Mouse (Mus musculus) CH12.LX (cell line): ENCODE measurements around the gene Mfsd14b. TPM values are rescaled to one million over a fixed set of nuclear protein-coding genes. Genes with fewer than 3 reads are reported as not detected.

Source experiments
- DNase-seq: peaks from one replicate; pipeline ENCODE4 v3.0.0-alpha.2; 2013; ENCODE audit errors: extremely low read depth
- H3K27ac ChIP-seq: 2 replicates; pipeline ENCODE4 v1.5.1; 2012; ENCODE audit warnings: low read depth, mild to moderate bottlenecking, control low read depth, moderate library complexity; ENCODE audit not compliant: insufficient read depth
- H3K27me3 ChIP-seq: replicated peaks from 2 replicates; pipeline ENCODE3; 2012; ENCODE audit warnings: inconsistent platforms
- H3K36me3 ChIP-seq, 2 experiments: replicated peaks in 1 of 2; 2 replicates each; pipeline versions ENCODE3 to v1.6.1; 2012; ENCODE audit warnings: inconsistent platforms in 1 of 2, low read length in 1 of 2, mild to moderate bottlenecking in 1 of 2, mixed read lengths in 1 of 2, moderate library complexity in 1 of 2; ENCODE audit not compliant: control insufficient read depth in 1 of 2, insufficient read depth in 1 of 2
- H3K4me1 ChIP-seq, 2 experiments: 2 replicates each; pipeline ENCODE4 v1.6.1; 2012; ENCODE audit warnings: inconsistent platforms in 1 of 2, moderate library complexity in 1 of 2; ENCODE audit not compliant: insufficient read depth in 2 of 2, control insufficient read depth in 1 of 2
- H3K4me2 ChIP-seq: 2 replicates; pipeline ENCODE4 v1.6.1; 2012; ENCODE audit warnings: low read depth, mild to moderate bottlenecking, control low read depth; ENCODE audit not compliant: poor library complexity, insufficient read depth, severe bottlenecking
- H3K4me3 ChIP-seq, 3 experiments: fragments of 150-350 bp in 1 of 3; sonication (generic) in 1 of 3; replicated peaks in 1 of 3; 2 replicates each; pipeline versions ENCODE3 to v1.5.1; 2011 to 2012; ENCODE audit warnings: low read depth in 2 of 3, low read length in 2 of 3, mild to moderate bottlenecking in 2 of 3, moderate library complexity in 2 of 3, control low read depth in 1 of 3, improper control_type of control experiment in 1 of 3, inconsistent platforms in 1 of 3, mixed read lengths in 1 of 3; ENCODE audit not compliant: poor library complexity in 1 of 3
- H3K79me2 ChIP-seq: replicated peaks from 2 replicates; pipeline ENCODE4 v1.6.1; 2012; ENCODE audit warnings: mild to moderate bottlenecking, moderate library complexity; ENCODE audit not compliant: control insufficient read depth, poor library complexity, insufficient read depth, severe bottlenecking; ENCODE audit errors: extremely low read depth
- H3K9ac ChIP-seq: 2 replicates; pipeline ENCODE4 v1.6.1; 2012; ENCODE audit warnings: low read depth, mild to moderate bottlenecking, control low read depth, moderate library complexity; ENCODE audit not compliant: insufficient read depth
- H3K9me3 ChIP-seq: replicated peaks from 2 replicates; pipeline ENCODE3; 2012; ENCODE audit warnings: low read length, inconsistent platforms, mixed read lengths
- CHD1 ChIP-seq: IDR thresholded peaks from 2 replicates; pipeline ENCODE4 v1.6.1; 2012; ENCODE audit warnings: low read depth, low read length, improper control_type of control experiment, inconsistent platforms
- CHD2 ChIP-seq: IDR thresholded peaks from 2 replicates; pipeline ENCODE4 v1.6.1; 2011; ENCODE audit warnings: low read length, improper control_type of control experiment
- CTCF ChIP-seq, 2 experiments: IDR thresholded peaks in 1 of 2; conservative IDR thresholded peaks in 1 of 2; 2 replicates each; pipeline ENCODE4 v1.5.1; 2011 to 2012; ENCODE audit warnings: low read depth in 2 of 2, low read length in 2 of 2, improper control_type of control experiment in 1 of 2, inconsistent platforms in 1 of 2, mild to moderate bottlenecking in 1 of 2, moderate library complexity in 1 of 2
- E2F4 ChIP-seq: IDR thresholded peaks from 2 replicates; pipeline ENCODE4 v1.6.1; 2011; ENCODE audit warnings: low read depth, low read length, improper control_type of control experiment; ENCODE audit not compliant: insufficient replicate concordance
- ETS1 ChIP-seq: conservative IDR thresholded peaks from 2 replicates; pipeline ENCODE4 v1.6.1; 2012; ENCODE audit warnings: low read depth, mild to moderate bottlenecking, inconsistent platforms, low read length, improper control_type of control experiment, moderate library complexity
- JUN ChIP-seq: IDR thresholded peaks from 2 replicates; pipeline ENCODE4 v1.6.1; 2011; ENCODE audit warnings: low read depth, mild to moderate bottlenecking, low read length, improper control_type of control experiment, moderate library complexity; ENCODE audit not compliant: insufficient read depth
- KAT2A ChIP-seq: IDR thresholded peaks from 2 replicates; pipeline ENCODE4 v1.6.1; 2012; ENCODE audit warnings: low read length, improper control_type of control experiment, inconsistent platforms; ENCODE audit not compliant: insufficient replicate concordance
- MAFK ChIP-seq: IDR thresholded peaks from 2 replicates; pipeline ENCODE4 v1.6.1; 2011; ENCODE audit warnings: low read length, improper control_type of control experiment; ENCODE audit not compliant: insufficient replicate concordance
- MAX ChIP-seq: IDR thresholded peaks from 2 replicates; pipeline ENCODE4 v1.6.1; 2011; ENCODE audit warnings: low read length, improper control_type of control experiment
- MAZ ChIP-seq: IDR thresholded peaks from 2 replicates; pipeline ENCODE4 v1.6.1; 2012; ENCODE audit warnings: low read depth, mild to moderate bottlenecking, inconsistent platforms, low read length, improper control_type of control experiment, moderate library complexity
- MEF2A ChIP-seq: IDR thresholded peaks from 2 replicates; pipeline ENCODE4 v1.6.1; 2014; ENCODE audit warnings: low read depth, mild to moderate bottlenecking, inconsistent platforms, low read length, improper control_type of control experiment, borderline replicate concordance
- MXI1 ChIP-seq: IDR thresholded peaks from 2 replicates; pipeline ENCODE4 v1.6.1; 2011; ENCODE audit warnings: mild to moderate bottlenecking, low read depth, low read length, improper control_type of control experiment
- MYC ChIP-seq: IDR thresholded peaks from 2 replicates; pipeline ENCODE4 v1.6.1; 2011; ENCODE audit warnings: low read depth, mild to moderate bottlenecking, improper control_type of control experiment, low read length
- NELFE ChIP-seq: IDR thresholded peaks from 2 replicates; pipeline ENCODE4 v1.6.1; 2011; ENCODE audit warnings: low read depth, low read length, improper control_type of control experiment
- NRF1 ChIP-seq: IDR thresholded peaks from 2 replicates; pipeline ENCODE4 v1.6.1; 2014; ENCODE audit warnings: low read depth, mild to moderate bottlenecking, inconsistent platforms, low read length, improper control_type of control experiment, moderate library complexity
- POLR2A ChIP-seq: IDR thresholded peaks from 2 replicates; pipeline ENCODE4 v1.6.1; 2011; ENCODE audit warnings: low read depth, mild to moderate bottlenecking, improper control_type of control experiment, low read length
- POLR2AphosphoS2 ChIP-seq: IDR thresholded peaks from 2 replicates; pipeline ENCODE4 v1.6.1; 2011; ENCODE audit warnings: low read depth, low read length, improper control_type of control experiment
- SIN3A ChIP-seq: IDR thresholded peaks from 2 replicates; pipeline ENCODE4 v1.6.1; 2012; ENCODE audit warnings: low read length, improper control_type of control experiment, inconsistent platforms
- SMC3 ChIP-seq: IDR thresholded peaks from 2 replicates; pipeline ENCODE4 v1.6.1; 2011; ENCODE audit warnings: low read depth, low read length, improper control_type of control experiment
- TBP ChIP-seq: conservative IDR thresholded peaks from 2 replicates; pipeline ENCODE4 v1.6.1; 2011; ENCODE audit warnings: low read depth, low read length, improper control_type of control experiment
- TCF12 ChIP-seq: IDR thresholded peaks from 2 replicates; pipeline ENCODE4 v1.6.1; 2014; ENCODE audit warnings: low read depth, mild to moderate bottlenecking, inconsistent platforms, low read length, improper control_type of control experiment
- UBTF ChIP-seq: IDR thresholded peaks from 2 replicates; pipeline ENCODE4 v1.6.1; 2012; ENCODE audit warnings: low read depth, mild to moderate bottlenecking, inconsistent platforms, low read length, improper control_type of control experiment, moderate library complexity
- USF1 ChIP-seq: IDR thresholded peaks from 2 replicates; pipeline ENCODE4 v1.6.1; 2014; ENCODE audit warnings: low read depth, mild to moderate bottlenecking, inconsistent platforms, low read length, improper control_type of control experiment
- dilution Hi-C: fragments of 300-500 bp; cut with MboI; formaldehyde crosslinking; loops from 2 replicates; pipeline ENCODE4 v1.14.3; 2020; ENCODE audit warnings: low sequenced_read_pairs; ENCODE audit not compliant: extremely low pct_unique_long_range_greater_than_20kb, extremely low pct_ligation_motif_present
- in situ Hi-C: fragments of 300-500 bp; cut with MboI; formaldehyde crosslinking; loops from 3 replicates; pipeline ENCODE4 v1.14.3; 2019; ENCODE audit warnings: low sequenced_read_pairs, low pct_ligation_motif_present, low pct_unique_long_range_greater_than_20kb, mixed read lengths
- polyA plus RNA-seq: library from polyadenylated mRNA; unstranded; fragments of >175 nt; gene quantifications from 2 replicates; pipeline ENCODE4 v1.2.1, GENCODE M21; 2012; ENCODE audit warnings: low read depth; ENCODE audit not compliant: insufficient read length
- total RNA-seq, 2 experiments: library from RNA; depleted of rRNA; stranded (reverse); fragments of 300-350 nt in 1 of 2; fragments of >200 nt in 1 of 2; gene quantifications; 2 replicates each; pipeline ENCODE4 v1.2.3; 2012 to 2014

Mfsd14b gene
- total and polyA plus RNA-seq, 3 experiments = 25.5 to 51.5 (median 26.1) TPM

GRCm38 (mm10) chr13:65101232-65101631 lies 11.5 kb downstream of the Mfsd14b start:
- Histone ChIP-seq H3K27me3 (no peaks in the 10 kb centered on the region), H3K36me3 (peaks cover 0 to 20% of the 10 kb centered on the region in 2 experiments), H3K9ac (no peak overlapping the region), H3K9me3 (peaks cover 4% of the 10 kb centered on the region), H3K4me2 (no peak overlapping the region), H3K27ac (no peak overlapping the region), H3K79me2 (peaks cover 12% of the 10 kb centered on the region), H3K4me3 (no peak overlapping the region), H3K4me1 (peaks cover 0 to 6% of the 10 kb centered on the region in 2 experiments; a peak in 1 of 4 replicates)
- DNase-seq = no peak
- in situ Hi-C loops (no loop called here), dilution Hi-C loops (no loop called here)
- no peak for TF ChIP-seq CHD2
- no peak for TF ChIP-seq MXI1
- TF ChIP-seq SIN3A = no peak
- TF ChIP-seq CTCF (conservative IDR thresholded peaks at IDR 0.05 in 1 of 2, IDR thresholded peaks at IDR 0.05 in 1 of 2; ENCODE audit: low read depth in 2 of 2, low read length in 2 of 2) = no peak
- TF ChIP-seq TBP = no peak
- no peak for TF ChIP-seq NRF1
- no peak for TF ChIP-seq TCF12
- TF ChIP-seq JUN = no peak
- TF ChIP-seq UBTF = no peak
- no peak for TF ChIP-seq E2F4
- no peak for TF ChIP-seq POLR2A
- no peak for TF ChIP-seq SMC3
- no peak for TF ChIP-seq NELFE

DNA sequence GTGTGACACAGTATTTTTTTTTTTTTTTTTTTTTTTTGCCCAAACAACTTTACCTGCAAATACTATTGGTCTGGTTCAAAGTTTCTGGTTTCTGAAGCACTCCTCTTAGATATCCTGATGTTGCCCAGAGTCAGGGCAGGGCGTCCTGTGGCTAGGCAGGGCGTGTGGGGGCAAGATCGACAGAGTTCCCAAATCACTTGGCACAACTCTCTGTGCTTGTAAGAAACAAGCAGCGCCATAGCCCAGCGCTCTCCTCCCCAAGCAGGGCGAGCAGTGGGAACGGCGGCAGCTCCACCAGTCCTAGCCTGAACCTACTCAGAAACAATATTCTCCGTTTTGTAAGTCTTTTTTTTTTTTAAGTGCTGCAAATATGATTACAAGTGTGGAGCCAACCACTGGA lies 12.1 kb downstream of the Mfsd14b start:
- dilution Hi-C loops = no loop called here
- peaks cover 0 to 6% of the 10 kb centered on the region in 2 experiments; a peak in 1 of 4 replicates for H3K4me1 ChIP-seq
- no peak overlapping the region for H3K4me2 ChIP-seq
- peaks cover 8% of the 10 kb centered on the region for H3K79me2 ChIP-seq
- H3K27me3 ChIP-seq = no peaks in the 10 kb centered on the region
- no peak overlapping the region for H3K9ac ChIP-seq
- no peak overlapping the region for H3K4me3 ChIP-seq
- TF ChIP-seq MYC (no peak), KAT2A (no peak), POLR2A (no peak), MAZ (no peak), POLR2AphosphoS2 (no peak), MAX (no peak), E2F4 (no peak), MAFK (no peak), USF1 (no peak), TBP (no peak), ETS1 (no peak), SIN3A (no peak), MEF2A (no peak), CHD1 (no peak)
- in situ Hi-C loops = no loop called here
- H3K36me3 ChIP-seq = peaks cover 0 to 21% of the 10 kb centered on the region in 2 experiments
- no peak for DNase-seq
- peaks cover under 1% of the 10 kb centered on the region for H3K9me3 ChIP-seq
- no peak overlapping the region for H3K27ac ChIP-seq
